11 mouse cellular contexts compared by ENCODE assay signal in the genomic region with DNA sequence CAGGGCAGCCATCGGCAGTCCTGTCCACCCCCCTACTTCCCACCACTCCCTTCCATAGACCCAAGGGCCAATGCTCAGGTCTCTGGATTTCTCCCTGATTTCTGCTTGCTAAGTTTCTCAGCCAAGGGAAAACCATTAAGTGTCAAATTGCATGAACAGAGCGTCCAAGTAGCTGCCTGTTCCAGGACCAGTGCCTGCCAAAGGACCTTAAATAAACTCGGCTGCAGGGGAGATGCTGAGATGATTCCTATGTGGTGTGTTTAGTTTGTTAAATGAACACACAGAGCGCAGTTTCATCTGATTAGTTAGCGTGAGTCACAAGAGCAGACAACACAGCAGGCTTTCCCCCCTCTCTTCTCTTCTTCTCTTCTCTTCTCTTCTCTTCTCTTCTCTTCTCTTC.
DNase-seq lines count a peak whose midpoint lies in the region; ATAC-seq and TF ChIP-seq lines count a peak whose summit lies in the region.
"Had no signal": no experiment of that assay in that cellular context is flagged by ENCODE, and none has a peak within 500 bp of the region (broad histone marks: within the 10 kb centered on the region; RNA-seq: fewer than 3 reads in every experiment).

No protein-coding gene starts in this region.

- 31% methylated on average over 5 of the region's 5 CpGs for WGBS in lung, embryonic 14.5 days
- 46% methylated on average over 5 of the region's 5 CpGs for WGBS in lung, adult 2 months
- WGBS in limb, embryonic 10.5 days: 52% methylated on average over 5 of the region's 5 CpGs

- H3K4me1 ChIP-seq in lung, embryonic 14.5 days (ENCODE audit: insufficient read depth): no peaks in the 10 kb centered on the region; the same call in 1 of the 2 replicates
- no peaks in the 10 kb centered on the region for H3K4me1 ChIP-seq in lung, adult 2 months (ENCODE audit: control insufficient read depth, insufficient read depth, low read length)
- H3K4me1 ChIP-seq in limb, embryonic 10.5 days: peaks cover 32% of the 10 kb centered on the region

- H3K36me3 ChIP-seq in lung, embryonic 14.5 days (ENCODE audit: insufficient read depth): no peaks in the 10 kb centered on the region
- no peaks in the 10 kb centered on the region for H3K36me3 ChIP-seq in limb, embryonic 10.5 days

- H3K27me3 ChIP-seq in lung, embryonic 14.5 days (ENCODE audit: insufficient read depth, low read length): no peaks in the 10 kb centered on the region
- no peaks in the 10 kb centered on the region for H3K27me3 ChIP-seq in limb, embryonic 10.5 days (ENCODE audit: low read depth, poor library complexity, severe bottlenecking)

- no peak overlapping the region for H3K4me3 ChIP-seq in lung, embryonic 14.5 days (ENCODE audit: low read depth, low read length)
- H3K4me3 ChIP-seq in lung, adult 2 months (replicated peaks; ENCODE audit: extremely low read depth, low read depth, low read length): no peak overlapping the region
- H3K4me3 ChIP-seq in limb, embryonic 10.5 days: no peak overlapping the region

- no peak for TF ChIP-seq POLR2A in lung, adult 2 months (IDR thresholded peaks at IDR 0.05; ENCODE audit: borderline replicate concordance, extremely low read depth, low read depth, low read length)

- TF ChIP-seq CTCF in lung, embryonic 14.5 days (IDR thresholded peaks at IDR 0.05; ENCODE audit: low read depth): no peak
- no peak for TF ChIP-seq CTCF in lung, adult 2 months (IDR thresholded peaks at IDR 0.05; ENCODE audit: insufficient read depth, low read length)

- no peak overlapping the region for H3K4me2 ChIP-seq in lung, embryonic 14.5 days

- H3K9ac ChIP-seq in lung, embryonic 14.5 days: no peak overlapping the region

- ATAC-seq in lung, embryonic 14.5 days (ENCODE audit: insufficient read depth): peak; percentile 42; the same call in 1 of the 2 replicates
- no peak for ATAC-seq in granulocyte monocyte progenitor cell, adult 5-6 weeks (replicated peaks; ENCODE audit: poor library complexity, severe bottlenecking)

- DNase-seq in cerebellum, postnatal 10 days: peak; percentile 22 to 37
- DNase-seq in cerebellum, adult 18-20 months: no peak
- DNase-seq in lung, embryonic 14.5 days: peak; percentile 70
- no peak for DNase-seq in lung, adult 2 months
- DNase-seq in embryo, embryonic 10.5 days (ENCODE audit: low spot score): peak; percentile 35
- no peak for DNase-seq in limb, embryonic 10.5 days (ENCODE audit: low spot score)
- no peak for DNase-seq in adrenal gland, postnatal 14 days
- DNase-seq: kidney, postnatal 14 days; left cerebral cortex, postnatal 4 days; thymus, postnatal 36 days had no signal

- H3K27ac ChIP-seq in lung, embryonic 14.5 days (ENCODE audit: low read depth): no peak overlapping the region
- H3K27ac ChIP-seq in limb, embryonic 10.5 days: peak overlapping the region; percentile 50; the same call in 1 of the 2 replicates

- H3K9me3 ChIP-seq in lung, embryonic 14.5 days (ENCODE audit: low read depth, low read length): no peaks in the 10 kb centered on the region
- no peaks in the 10 kb centered on the region for H3K9me3 ChIP-seq in limb, embryonic 10.5 days (replicated peaks)

Comparison
In these comparisons a context has a peak if more than half of its experiments do, and no peak if none do; other contexts are left out.
1. DNase-seq: peak in cerebellum, postnatal 10 days (2 of 2), lung, embryonic 14.5 days (single experiment) and embryo, embryonic 10.5 days (single experiment); none in cerebellum, adult 18-20 months (0 of 2), lung, adult 2 months (single experiment), limb, embryonic 10.5 days (single experiment) and adrenal gland, postnatal 14 days (single experiment).